Mouse (Mus musculus) heart, embryonic 15.5 days (tissue): ENCODE data around the gene Atp1b1. TPM values are rescaled to one million over a fixed set of nuclear protein-coding genes. Genes with fewer than 3 reads are reported as not detected.
A peak's percentile ranks its signal among the peaks of the same experiment; 100 is the strongest.

Experiments
- ATAC-seq: fragments of 200-750 bp; cut with Nextera tagmentation; replicated peaks from 2 replicates; pipeline ENCODE4 v1.8.0; 2017; ENCODE audit warnings: low read depth, moderate TSS enrichment; ENCODE audit not compliant: insufficient number of reproducible peaks, insufficient read depth, low FRiP score
- H3K27ac ChIP-seq: fragments of 300-500 bp; sonication (generic); 2 replicates; pipeline ENCODE4 v1.5.1; 2015; ENCODE audit warnings: mild to moderate bottlenecking, inconsistent platforms
- H3K27me3 ChIP-seq: fragments of 300-500 bp; sonication (generic); 2 replicates; pipeline ENCODE4 v1.6.1; 2015; ENCODE audit warnings: inconsistent platforms
- H3K36me3 ChIP-seq: fragments of 300-500 bp; sonication (generic); 2 replicates; pipeline ENCODE4 v1.6.1; 2015; ENCODE audit warnings: mild to moderate bottlenecking, inconsistent platforms
- H3K4me1 ChIP-seq: fragments of 300-500 bp; sonication (generic); replicated peaks from 2 replicates; pipeline ENCODE4 v1.6.1; 2015; ENCODE audit warnings: inconsistent platforms
- H3K4me2 ChIP-seq: fragments of 300-500 bp; sonication (generic); 2 replicates; pipeline ENCODE4 v1.6.1; 2015; ENCODE audit warnings: inconsistent platforms, mild to moderate bottlenecking, moderate library complexity
- H3K4me3 ChIP-seq: fragments of 300-500 bp; sonication (generic); 2 replicates; pipeline ENCODE4 v1.5.1; 2015; ENCODE audit warnings: mild to moderate bottlenecking, inconsistent platforms
- H3K9ac ChIP-seq: fragments of 300-500 bp; sonication (generic); 2 replicates; pipeline ENCODE4 v1.6.1; 2015; ENCODE audit warnings: mild to moderate bottlenecking, inconsistent platforms
- H3K9me3 ChIP-seq: fragments of 300-500 bp; sonication (generic); replicated peaks from 2 replicates; pipeline ENCODE4 v1.6.1; 2016; ENCODE audit warnings: inconsistent platforms
- WGBS: fragments of 180-500 bp; shearing (Covaris S2); methylation state at CpG from one replicate; pipeline ENCODE4 v1.1.7; 2015; ENCODE audit warnings: mixed read lengths; 5-methylcytosine and 5-hydroxymethylcytosine counted together
- polyA plus RNA-seq: library from polyadenylated mRNA; unstranded; fragments of >200 nt; fragmentation: Nextera tagmentation; extraction: Ambion mirVana; gene quantifications from 2 replicates; pipeline ENCODE4 v1.2.1, GENCODE M21; 2015

Atp1b1 gene
- polyA plus RNA-seq, 1 experiment from 2014 or later, result 301 TPM

DNA sequence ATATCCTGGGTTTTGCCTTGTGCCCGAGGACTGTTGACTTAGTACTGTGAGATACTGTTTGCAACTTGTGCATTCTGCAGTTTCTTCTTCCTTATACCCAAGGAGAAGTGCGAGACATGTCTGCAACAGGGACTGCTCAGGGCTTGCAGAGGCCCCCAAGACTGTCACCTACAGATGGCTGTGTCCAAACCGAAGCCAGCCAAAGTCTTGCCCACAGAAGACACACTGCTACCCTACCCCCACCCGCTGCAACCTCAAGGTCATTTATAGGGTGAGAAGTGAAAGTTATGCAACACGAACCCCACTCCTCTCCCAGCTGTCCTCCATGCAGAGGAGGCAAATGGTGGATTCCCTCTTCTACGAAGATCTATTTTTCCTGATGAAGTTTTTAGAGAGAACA lies 5.6 kb downstream of the Atp1b1 start:
- H3K4me1 ChIP-seq, result peaks cover 57% of the 10 kb centered on the region
- no peak overlapping the region for H3K4me2 ChIP-seq
- no peak for ATAC-seq
- H3K4me3 ChIP-seq, result no peak overlapping the region
- peak overlapping the region; percentile 4; the same call in 1 of the 2 replicates for H3K9ac ChIP-seq
- H3K27ac ChIP-seq, result peak overlapping the region; percentile 32
- H3K9me3 ChIP-seq, result no peaks in the 10 kb centered on the region
- peaks cover 3% of the 10 kb centered on the region; the same call in 1 of the 2 replicates for H3K27me3 ChIP-seq
- peaks cover 32% of the 10 kb centered on the region; the same call in 1 of the 2 replicates for H3K36me3 ChIP-seq
- 65% methylated on average over 6 of the region's 6 CpGs for WGBS

DNA sequence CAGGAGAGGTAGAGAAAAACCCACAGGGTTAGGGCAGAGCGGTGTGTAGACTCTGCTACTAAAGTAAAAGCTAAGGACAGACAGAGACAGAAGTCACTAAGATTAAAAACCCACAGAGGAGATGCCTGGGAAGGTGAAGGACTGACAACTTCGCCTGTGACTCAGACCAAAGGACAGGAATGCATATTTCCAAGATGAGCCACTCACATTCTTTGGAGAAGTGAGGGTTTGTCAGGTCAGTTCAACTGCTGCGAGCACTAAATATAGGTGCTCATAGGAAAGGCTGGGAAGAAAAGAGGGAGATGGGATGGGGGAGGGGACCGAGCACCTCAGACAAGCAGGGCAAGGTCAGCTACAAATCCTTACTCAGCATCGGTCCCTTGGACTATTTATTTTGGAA lies 6.8 kb downstream of the Atp1b1 start:
- no peaks in the 10 kb centered on the region for H3K9me3 ChIP-seq
- no peak overlapping the region for H3K4me2 ChIP-seq
- H3K27ac ChIP-seq, result peak overlapping the region; percentile 50
- H3K9ac ChIP-seq, result no peak overlapping the region
- 55% methylated on average over 5 of the region's 5 CpGs for WGBS
- peaks cover 3% of the 10 kb centered on the region; the same call in 1 of the 2 replicates for H3K27me3 ChIP-seq
- H3K4me3 ChIP-seq, result no peak overlapping the region
- peaks cover 39% of the 10 kb centered on the region; the same call in 1 of the 2 replicates for H3K36me3 ChIP-seq
- no peak for ATAC-seq
- peaks cover 57% of the 10 kb centered on the region for H3K4me1 ChIP-seq

DNA sequence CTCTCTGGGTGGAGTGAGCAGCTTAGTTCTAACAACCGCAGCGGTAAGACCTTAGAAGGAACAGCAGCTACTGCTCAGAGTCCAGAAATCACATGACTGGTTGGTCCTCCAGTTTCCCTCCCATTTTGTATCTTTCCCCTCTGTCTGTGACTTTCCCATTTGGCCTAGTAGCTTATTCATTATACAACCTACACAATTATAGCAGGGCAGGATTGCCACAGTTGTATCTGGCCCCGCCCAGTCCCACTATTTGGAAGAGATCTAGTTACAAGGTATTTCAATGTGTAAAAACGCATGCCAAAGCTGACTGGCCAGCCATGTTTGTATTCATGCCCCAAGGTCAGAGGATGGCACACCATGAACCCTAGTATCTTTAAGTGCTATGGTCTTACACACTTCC lies 7.5 kb downstream of the Atp1b1 start:
- peaks cover 57% of the 10 kb centered on the region for H3K4me1 ChIP-seq
- H3K36me3 ChIP-seq, result peaks cover 45% of the 10 kb centered on the region; the same call in 1 of the 2 replicates
- WGBS, result 80% methylated on average over 4 of the region's 4 CpGs
- H3K4me2 ChIP-seq, result no peak overlapping the region
- ATAC-seq, result no peak
- no peak overlapping the region for H3K4me3 ChIP-seq
- peaks cover under 1% of the 10 kb centered on the region; the same call in 1 of the 2 replicates for H3K27me3 ChIP-seq
- no peak overlapping the region for H3K27ac ChIP-seq
- no peak overlapping the region for H3K9ac ChIP-seq
- H3K9me3 ChIP-seq, result no peaks in the 10 kb centered on the region

DNA sequence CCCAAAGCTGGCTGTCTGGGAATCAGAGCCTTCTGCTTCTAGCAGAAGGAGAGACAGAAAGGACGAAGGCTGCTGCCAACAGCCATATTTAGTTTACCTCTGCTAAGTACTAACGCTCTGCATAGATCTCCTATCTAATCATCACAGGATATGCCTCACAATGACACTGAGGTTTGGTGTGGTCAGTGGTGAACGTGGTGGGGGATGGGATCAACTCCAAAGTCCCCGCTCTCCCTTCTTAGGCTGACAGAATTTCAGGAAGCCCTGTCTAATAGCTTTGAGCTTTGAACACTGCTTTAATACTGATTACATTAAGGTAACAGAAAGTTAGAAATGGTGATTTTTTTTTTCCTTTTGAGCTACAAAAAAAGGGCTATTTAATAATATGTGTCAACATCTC lies 7.9 kb downstream of the Atp1b1 start:
- H3K9ac ChIP-seq, result no peak overlapping the region
- peaks cover 57% of the 10 kb centered on the region for H3K4me1 ChIP-seq
- 52% methylated on average over 4 of the region's 4 CpGs for WGBS

DNA sequence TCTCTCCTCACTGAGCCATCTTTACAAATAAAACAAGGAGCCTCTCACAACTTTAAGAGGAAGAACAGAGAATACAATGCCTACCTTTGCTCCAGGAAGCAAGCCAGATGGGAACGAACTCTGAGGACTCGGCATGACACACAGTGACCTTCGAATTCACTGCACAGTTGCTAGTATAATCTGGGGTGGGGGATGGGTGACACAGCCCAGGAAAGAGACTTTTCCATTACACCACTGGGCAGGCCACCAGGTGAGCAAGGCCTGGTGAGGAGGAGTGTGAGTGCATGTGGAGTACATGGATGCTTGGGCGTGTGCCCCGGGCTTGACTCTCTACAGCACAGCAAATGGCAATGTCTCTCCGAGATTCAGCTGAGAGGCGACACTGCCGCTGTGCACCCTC lies 8.5 kb downstream of the Atp1b1 start:
- H3K4me3 ChIP-seq, result no peak overlapping the region
- no peaks in the 10 kb centered on the region for H3K9me3 ChIP-seq
- 65% methylated on average over 8 of the region's 8 CpGs for WGBS
- H3K4me2 ChIP-seq, result no peak overlapping the region
- ATAC-seq, result no peak
- H3K4me1 ChIP-seq, result peaks cover 52% of the 10 kb centered on the region
- H3K36me3 ChIP-seq, result peaks cover 50% of the 10 kb centered on the region; the same call in 1 of the 2 replicates
- H3K9ac ChIP-seq, result no peak overlapping the region
- no peaks in the 10 kb centered on the region for H3K27me3 ChIP-seq
- H3K27ac ChIP-seq, result no peak overlapping the region

More for the DNA sequence above, 7.9 kb downstream of the Atp1b1 start:
- Histone ChIP-seq H3K4me2 (no peak overlapping the region), H3K27me3 (no peaks in the 10 kb centered on the region), H3K36me3 (peaks cover 48% of the 10 kb centered on the region; the same call in 1 of the 2 replicates), H3K27ac (no peak overlapping the region), H3K9me3 (no peaks in the 10 kb centered on the region), H3K4me3 (no peak overlapping the region)
- ATAC-seq, result no peak

DNA sequence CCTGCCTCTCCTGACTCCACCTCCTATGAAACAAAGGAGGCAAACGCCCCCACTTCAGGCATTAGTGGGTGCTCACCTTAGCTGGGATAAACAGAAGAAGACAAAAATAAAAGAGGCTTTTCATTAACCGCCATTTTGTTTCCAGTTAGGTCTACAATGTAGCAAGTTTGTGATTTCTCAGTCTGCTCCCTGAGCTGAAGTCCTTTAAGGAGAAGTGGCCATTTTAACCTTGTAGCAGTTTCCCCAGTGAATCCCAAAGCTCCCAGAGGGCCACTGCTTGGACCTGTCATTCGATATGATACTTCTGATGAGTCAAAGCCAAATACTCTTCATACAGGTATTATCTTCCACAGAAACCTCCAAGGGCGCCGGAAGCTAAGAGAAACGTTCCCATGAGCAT lies 10.6 kb downstream of the Atp1b1 start:
- WGBS, result 83% methylated on average over 6 of the region's 6 CpGs
- H3K27me3 ChIP-seq, result no peaks in the 10 kb centered on the region
- no peak overlapping the region for H3K27ac ChIP-seq
- H3K9me3 ChIP-seq, result no peaks in the 10 kb centered on the region
- H3K9ac ChIP-seq, result no peak overlapping the region
- peaks cover 31% of the 10 kb centered on the region for H3K4me1 ChIP-seq
- H3K4me3 ChIP-seq, result no peak overlapping the region
- ATAC-seq, result no peak
- H3K36me3 ChIP-seq, result peaks cover 62% of the 10 kb centered on the region
- H3K4me2 ChIP-seq, result no peak overlapping the region

DNA sequence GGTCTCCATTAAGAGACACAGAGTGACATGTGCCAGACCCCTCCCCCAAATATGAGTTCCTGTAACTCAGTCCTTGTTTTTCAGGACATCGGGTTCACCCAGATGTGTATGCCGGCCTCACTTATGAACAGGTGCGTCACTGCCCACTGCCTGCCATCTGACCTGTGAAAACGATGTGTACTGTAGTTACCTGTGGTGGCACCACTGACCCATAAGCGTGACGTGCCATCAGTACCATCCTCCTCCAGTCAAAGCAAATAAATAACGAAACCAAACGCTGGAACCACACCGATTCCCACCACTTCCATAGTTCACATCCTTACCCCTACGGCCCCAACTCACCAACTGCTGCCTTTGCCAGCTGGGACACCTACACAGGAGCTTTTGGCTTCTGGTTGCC lies 11.6 kb downstream of the Atp1b1 start:
- H3K36me3 ChIP-seq, result peaks cover 67% of the 10 kb centered on the region

DNA sequence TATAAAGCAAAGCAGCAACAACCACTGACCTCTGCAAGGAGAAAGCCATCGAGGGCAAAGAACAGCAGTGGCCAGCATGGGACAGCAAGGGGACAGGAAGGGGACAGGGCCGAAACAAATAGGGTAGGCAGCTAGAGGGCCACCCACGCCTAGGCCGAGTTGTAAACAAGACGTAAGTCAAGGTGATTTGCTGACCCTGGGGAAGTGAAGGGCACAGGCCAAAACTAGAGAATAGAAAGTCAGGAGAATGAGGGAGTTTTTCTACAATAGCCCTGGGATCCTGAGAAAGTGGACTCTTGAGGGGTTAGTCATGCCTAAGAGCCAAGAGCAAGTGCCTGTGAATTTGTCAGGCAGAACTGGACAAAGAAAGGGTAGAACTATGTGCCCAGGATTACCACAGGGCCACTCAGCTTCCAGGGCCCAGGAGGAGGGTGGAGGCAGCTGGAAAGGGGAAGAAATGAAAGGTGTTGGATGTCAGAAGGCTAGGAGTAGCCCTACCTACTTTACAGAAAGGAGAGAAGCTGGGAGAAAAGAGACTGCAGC lies 12.5 kb downstream of the Atp1b1 start:
- ATAC-seq, result no peak
- WGBS, result 75% methylated on average over 5 of the region's 5 CpGs
- Histone ChIP-seq H3K4me3 (no peak overlapping the region), H3K4me1 (peaks cover 25% of the 10 kb centered on the region), H3K27ac (no peak overlapping the region), H3K9ac (no peak overlapping the region), H3K4me2 (no peak overlapping the region), H3K9me3 (no peaks in the 10 kb centered on the region), H3K27me3 (no peaks in the 10 kb centered on the region), H3K36me3 (peaks cover 75% of the 10 kb centered on the region)

More for the DNA sequence above, 11.6 kb downstream of the Atp1b1 start:
- H3K27ac ChIP-seq, result no peak overlapping the region
- H3K4me1 ChIP-seq, result peaks cover 33% of the 10 kb centered on the region
- H3K9me3 ChIP-seq, result no peaks in the 10 kb centered on the region
- H3K9ac ChIP-seq, result no peak overlapping the region
- 94% methylated on average over 10 of the region's 10 CpGs for WGBS
- ATAC-seq, result 0 out of 2 replicates have a peak, but pooled peaks have one; percentile 20
- no peak overlapping the region for H3K4me2 ChIP-seq
- H3K27me3 ChIP-seq, result no peaks in the 10 kb centered on the region
- no peak overlapping the region for H3K4me3 ChIP-seq

DNA sequence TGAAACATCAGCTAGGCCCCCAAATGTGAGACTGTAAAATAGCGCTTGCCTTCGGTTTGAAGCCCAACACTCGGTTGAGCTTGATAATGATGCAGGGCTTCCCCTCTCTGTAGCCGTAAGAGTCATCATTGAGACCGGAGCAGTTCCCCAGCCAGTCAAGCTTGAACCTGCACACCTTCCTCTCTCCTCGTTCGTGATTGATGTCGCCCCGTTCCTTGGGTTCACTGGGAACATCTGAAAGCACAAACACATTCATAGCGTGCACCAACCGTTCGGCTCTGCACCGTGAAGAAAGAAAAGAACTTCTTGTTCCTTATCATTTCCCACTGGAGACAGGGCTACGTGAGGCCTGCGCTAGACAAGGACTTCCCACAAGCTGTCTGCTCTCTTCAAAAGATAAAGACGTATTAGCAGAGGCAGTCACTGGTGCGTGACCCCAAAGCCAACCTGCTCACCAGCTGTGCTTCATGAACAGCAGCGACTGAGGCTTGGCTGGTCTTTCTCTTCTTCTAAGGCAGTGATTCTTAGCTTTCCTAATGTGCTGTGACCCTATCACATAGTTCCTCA lies 16.7 kb downstream of the Atp1b1 start:
- Histone ChIP-seq H3K9me3 (no peaks in the 10 kb centered on the region), H3K27me3 (no peaks in the 10 kb centered on the region), H3K36me3 (peaks cover 85% of the 10 kb centered on the region), H3K4me2 (no peak overlapping the region), H3K27ac (0 out of 2 replicates have a peak overlapping the region, but pooled peaks have one; percentile 22), H3K9ac (no peak overlapping the region), H3K4me3 (no peak overlapping the region), H3K4me1 (peaks cover 6% of the 10 kb centered on the region; the same call in 1 of the 2 replicates)
- ATAC-seq, result no peak
- WGBS, result 46% methylated on average over 18 of the region's 18 CpGs

DNA sequence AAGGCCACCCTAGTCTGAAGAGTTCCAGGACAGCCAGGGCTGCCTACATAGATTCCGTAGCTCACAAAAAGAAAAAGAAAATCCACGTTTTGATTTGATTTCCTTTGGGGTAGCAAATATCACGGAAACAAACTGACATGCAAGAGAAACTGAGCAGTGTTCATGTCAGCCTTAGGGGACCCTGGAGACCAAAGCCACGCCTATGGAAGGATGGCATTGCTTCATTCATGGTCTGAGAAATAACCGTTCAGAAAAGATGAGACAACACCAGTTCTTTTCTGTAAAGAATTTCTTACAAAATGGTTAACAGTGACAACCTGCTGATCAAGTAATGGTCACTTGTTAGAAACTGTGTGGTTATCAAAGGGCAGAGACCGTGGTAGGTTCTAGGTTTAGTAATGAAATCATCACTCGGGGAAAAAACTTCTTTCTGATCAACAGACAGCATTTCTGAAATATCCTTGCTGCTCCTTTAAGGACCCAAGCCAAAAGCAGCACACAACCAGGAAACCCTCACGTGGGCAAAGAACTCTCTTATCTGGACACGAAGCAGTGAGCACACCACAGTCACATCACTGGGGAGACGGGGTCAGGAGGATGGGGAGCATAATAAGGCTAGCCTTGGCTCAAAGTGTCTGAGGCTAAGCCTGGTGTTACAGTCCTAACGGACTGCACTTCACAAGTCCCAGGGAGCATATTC lies 17.3 kb downstream of the Atp1b1 start:
- H3K36me3 ChIP-seq, result peaks cover 80% of the 10 kb centered on the region
- no peaks in the 10 kb centered on the region for H3K27me3 ChIP-seq
- no peak for ATAC-seq
- 65% methylated on average over 11 of the region's 11 CpGs for WGBS
- H3K4me3 ChIP-seq, result no peak overlapping the region
- 0 out of 2 replicates have a peak overlapping the region, but pooled peaks have one; percentile 13 for H3K27ac ChIP-seq
- H3K9me3 ChIP-seq, result no peaks in the 10 kb centered on the region
- no peak overlapping the region for H3K9ac ChIP-seq
- peaks cover 6% of the 10 kb centered on the region; the same call in 1 of the 2 replicates for H3K4me1 ChIP-seq
- H3K4me2 ChIP-seq, result no peak overlapping the region

DNA sequence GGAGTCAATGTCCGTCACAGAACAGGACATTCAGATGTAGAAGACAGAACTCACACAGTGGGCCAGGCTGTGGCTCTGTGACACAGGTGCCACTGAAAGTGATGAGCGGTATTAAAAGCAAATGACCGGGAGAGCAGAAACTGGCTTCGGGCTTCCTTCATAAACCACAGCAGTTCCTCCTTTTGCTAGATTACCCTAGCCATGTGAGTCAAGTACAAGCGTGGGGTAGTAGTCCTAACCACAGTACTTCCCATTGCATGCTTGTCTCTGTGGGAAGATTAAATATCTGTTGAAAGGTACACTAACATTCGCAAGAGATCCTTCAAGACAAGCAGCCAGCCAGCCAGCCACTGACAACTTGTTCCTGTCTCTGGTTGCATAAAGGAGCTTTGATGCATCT lies 17.9 kb downstream of the Atp1b1 start:
- H3K9ac ChIP-seq, result no peak overlapping the region
- WGBS, result 74% methylated on average over 6 of the region's 6 CpGs
- peaks cover 75% of the 10 kb centered on the region for H3K36me3 ChIP-seq
- H3K9me3 ChIP-seq, result no peaks in the 10 kb centered on the region
- no peaks in the 10 kb centered on the region for H3K27me3 ChIP-seq
- no peak overlapping the region for H3K4me3 ChIP-seq
- H3K4me2 ChIP-seq, result no peak overlapping the region
- no peak for ATAC-seq
- peaks cover 9% of the 10 kb centered on the region for H3K4me1 ChIP-seq
- no peak overlapping the region for H3K27ac ChIP-seq
